Mouse (Mus musculus): ENCODE measurements around the gene Cblb. TPM values are rescaled to one million over a fixed set of nuclear protein-coding genes. Genes with fewer than 3 reads are reported as not detected.

Gene Cblb
- polyA plus RNA-seq, 1 experiment from 2014 or later = 28.9 TPM

GRCm38 (mm10) chr16:52124974-52125373, 93.9 kb downstream of the Cblb start:
- Histone ChIP-seq H3K4me1 (peaks cover 9% of the 10 kb centered on the region), H3K9me3 (no peaks in the 10 kb centered on the region), H3K36me3 (replicated peaks) (peaks cover 40% of the 10 kb centered on the region), H3K4me3 (no peak overlapping the region), H3K27ac (replicated peaks) (no peak overlapping the region), H3K27me3 (replicated peaks; ENCODE audit: low read depth, poor library complexity, severe bottlenecking) (no peaks in the 10 kb centered on the region)
- no peak for DNase-seq (ENCODE audit: low spot score)

DNA sequence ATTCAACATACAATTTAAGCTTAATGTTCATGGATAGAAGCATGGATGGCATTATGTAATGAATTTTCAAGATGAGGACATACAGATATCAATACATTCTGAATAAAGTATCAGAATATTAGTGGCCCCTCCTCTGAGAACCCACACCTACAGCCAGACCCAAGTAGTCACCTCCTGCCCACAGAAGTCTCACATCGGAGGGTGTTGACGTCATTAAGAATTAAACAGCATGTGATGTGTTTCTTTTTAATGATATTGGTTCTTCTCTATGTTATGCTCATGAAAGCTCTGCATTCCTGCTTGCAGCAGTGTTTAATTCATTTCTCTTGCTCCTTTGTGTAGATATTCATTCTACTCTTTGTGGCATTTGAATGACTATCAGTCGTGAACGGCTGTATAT, 94.9 kb downstream of the Cblb start:
- H3K4me1 ChIP-seq = peaks cover 3% of the 10 kb centered on the region
- no peaks in the 10 kb centered on the region for H3K27me3 ChIP-seq (replicated peaks; ENCODE audit: low read depth, poor library complexity, severe bottlenecking)
- H3K27ac ChIP-seq (replicated peaks) = no peak overlapping the region
- no peak for DNase-seq (ENCODE audit: low spot score)
- H3K9me3 ChIP-seq = no peaks in the 10 kb centered on the region
- H3K4me3 ChIP-seq = no peak overlapping the region
- WGBS = 95% methylated on average over 4 of the region's 4 CpGs
- peaks cover 42% of the 10 kb centered on the region for H3K36me3 ChIP-seq (replicated peaks)

DNA sequence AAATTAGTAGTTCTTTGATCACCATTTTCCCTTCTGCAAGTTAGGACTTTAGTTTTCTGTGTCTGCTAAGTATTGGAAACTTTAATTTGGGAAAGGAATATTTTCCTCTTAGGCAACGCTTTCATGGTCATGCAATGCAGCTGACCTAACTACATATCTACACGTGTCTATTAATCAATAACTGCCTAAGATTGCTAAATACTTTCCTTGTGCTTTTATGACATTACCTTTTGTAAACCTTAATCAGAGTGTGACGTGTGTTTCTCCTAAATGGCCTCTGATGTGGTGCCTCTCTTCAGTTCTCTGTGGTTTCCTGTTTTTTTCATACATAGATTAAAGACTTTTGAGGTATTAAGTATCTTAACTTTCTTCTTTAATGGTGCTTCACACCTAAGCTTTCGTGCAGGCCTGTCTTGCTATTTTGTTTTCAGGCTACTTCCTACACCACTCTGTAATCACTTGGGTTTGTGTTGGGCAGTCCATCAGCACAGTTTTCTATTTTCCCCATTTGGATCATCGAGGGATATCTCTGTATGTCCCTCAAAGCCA, 98.4 kb downstream of the Cblb start:
- H3K27ac ChIP-seq (replicated peaks) = no peak overlapping the region
- peaks cover 30% of the 10 kb centered on the region for H3K36me3 ChIP-seq (replicated peaks)
- peaks cover 15% of the 10 kb centered on the region for H3K4me1 ChIP-seq
- DNase-seq (ENCODE audit: low spot score) = no peak
- no peaks in the 10 kb centered on the region for H3K9me3 ChIP-seq
- WGBS = 87% methylated on average over 5 of the region's 5 CpGs
- no peak overlapping the region for H3K4me3 ChIP-seq
- no peaks in the 10 kb centered on the region for H3K27me3 ChIP-seq (replicated peaks; ENCODE audit: low read depth, poor library complexity, severe bottlenecking)

DNA sequence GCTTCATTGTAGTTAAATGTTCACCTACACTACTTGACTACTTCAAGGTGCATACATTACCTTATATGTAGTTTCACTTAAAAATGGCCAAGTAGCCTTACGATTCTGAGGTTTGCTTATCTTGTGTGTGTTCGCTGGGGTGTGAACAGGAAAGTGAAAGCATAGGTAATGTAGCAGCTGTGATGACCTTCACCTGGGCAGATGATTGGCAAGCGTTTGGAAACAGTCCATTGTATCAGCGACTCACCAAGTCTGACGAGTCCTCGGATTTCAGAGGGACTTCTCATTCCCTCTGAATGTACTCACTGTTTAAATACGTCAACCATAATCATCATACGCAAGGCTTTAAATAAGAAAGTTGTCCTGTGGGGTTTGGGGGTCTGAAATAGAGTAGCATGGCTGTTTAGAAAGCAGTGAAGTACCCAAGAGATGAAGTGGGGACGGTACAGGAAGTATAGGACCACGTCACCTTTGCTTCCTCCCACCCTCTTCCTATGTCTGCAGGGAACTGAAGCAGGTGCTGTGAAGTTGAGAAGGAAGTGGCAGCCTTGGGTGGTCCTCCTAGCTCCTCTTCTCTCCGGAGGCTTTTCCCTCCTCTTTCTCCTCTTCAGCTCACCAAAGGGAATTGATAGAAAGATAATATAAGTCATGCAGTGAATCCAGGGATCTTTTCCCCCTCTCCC, 101.9 kb downstream of the Cblb start:
- no peak overlapping the region for H3K4me3 ChIP-seq
- no peaks in the 10 kb centered on the region for H3K9me3 ChIP-seq
- WGBS = 84% methylated on average over 11 of the region's 11 CpGs
- peaks cover 41% of the 10 kb centered on the region for H3K36me3 ChIP-seq (replicated peaks)
- no peaks in the 10 kb centered on the region for H3K27me3 ChIP-seq (replicated peaks; ENCODE audit: low read depth, poor library complexity, severe bottlenecking)
- H3K27ac ChIP-seq (replicated peaks) = no peak overlapping the region
- DNase-seq (ENCODE audit: low spot score) = no peak
- peaks cover 24% of the 10 kb centered on the region for H3K4me1 ChIP-seq

DNA sequence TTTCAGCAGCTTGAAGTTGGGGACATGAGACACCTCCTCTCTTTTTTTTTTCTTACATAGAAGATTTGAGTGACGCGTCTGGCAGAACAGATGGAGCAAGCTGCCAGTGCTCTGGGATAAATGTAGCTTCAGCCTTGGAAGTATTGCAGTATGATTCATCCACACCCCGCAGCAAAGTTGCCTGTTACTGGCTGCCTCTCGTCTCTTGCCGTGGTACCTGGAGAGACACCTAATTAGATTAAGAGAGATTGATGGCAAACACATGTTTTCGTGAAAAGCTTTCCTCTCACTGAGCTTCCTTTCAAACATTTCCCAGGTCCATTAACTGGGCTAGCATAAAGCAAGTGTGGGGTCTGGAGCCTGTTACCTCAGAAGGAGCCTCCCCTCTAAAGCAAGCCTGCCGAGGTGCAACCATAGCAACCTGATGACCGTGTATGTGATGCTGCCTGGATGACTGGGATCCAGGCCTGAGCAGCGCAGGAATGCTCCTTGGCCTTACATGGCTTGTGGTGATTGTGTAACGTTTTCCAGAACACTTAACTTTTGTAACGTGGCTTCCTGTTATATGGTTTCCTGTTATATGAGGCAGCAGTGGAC, 103.7 kb downstream of the Cblb start:
- peak; percentile 68 for DNase-seq (ENCODE audit: low spot score)
- Histone ChIP-seq H3K27me3 (replicated peaks; ENCODE audit: low read depth, poor library complexity, severe bottlenecking) (no peaks in the 10 kb centered on the region), H3K36me3 (replicated peaks) (peaks cover 44% of the 10 kb centered on the region), H3K4me1 (peaks cover 24% of the 10 kb centered on the region), H3K9me3 (no peaks in the 10 kb centered on the region), H3K4me3 (no peak overlapping the region), H3K27ac (replicated peaks) (no peak overlapping the region)
- WGBS = 47% methylated on average over 11 of the region's 11 CpGs

GRCm38 (mm10) chr16:52135689-52136390, 104.8 kb downstream of the Cblb start:
- Histone ChIP-seq H3K36me3 (replicated peaks) (peaks cover 47% of the 10 kb centered on the region), H3K4me1 (peaks cover 24% of the 10 kb centered on the region), H3K9me3 (no peaks in the 10 kb centered on the region), H3K27me3 (replicated peaks; ENCODE audit: low read depth, poor library complexity, severe bottlenecking) (no peaks in the 10 kb centered on the region), H3K4me3 (no peak overlapping the region), H3K27ac (replicated peaks) (no peak overlapping the region)
- 87% methylated on average over 9 of the region's 9 CpGs for WGBS
- no peak for DNase-seq (ENCODE audit: low spot score)

DNA sequence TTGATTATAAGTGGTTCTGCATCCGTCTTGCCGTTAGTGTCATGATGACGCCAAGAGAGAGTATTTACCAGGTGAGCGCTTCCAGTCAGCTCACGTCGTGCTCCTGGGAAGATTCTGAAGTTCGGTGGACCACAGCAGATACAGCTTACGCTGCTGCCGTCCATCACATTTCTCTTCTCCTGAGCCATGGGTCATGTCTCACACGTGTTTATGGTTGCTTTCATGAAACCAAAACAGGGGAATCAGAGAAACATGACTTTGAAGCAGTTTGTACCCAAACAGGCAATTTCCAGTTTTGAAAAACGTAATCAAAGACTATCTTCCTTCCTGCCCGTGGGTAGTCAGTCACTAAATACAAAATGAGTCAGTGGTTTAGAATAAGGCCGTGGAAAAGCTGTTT, 112.1 kb downstream of the Cblb start:
- H3K27me3 ChIP-seq (replicated peaks; ENCODE audit: low read depth, poor library complexity, severe bottlenecking) = no peaks in the 10 kb centered on the region
- DNase-seq (ENCODE audit: low spot score) = no peak
- 94% methylated on average over 13 of the region's 13 CpGs for WGBS
- H3K36me3 ChIP-seq (replicated peaks) = peaks cover 63% of the 10 kb centered on the region
- H3K4me3 ChIP-seq = no peak overlapping the region
- no peaks in the 10 kb centered on the region for H3K4me1 ChIP-seq
- H3K27ac ChIP-seq (replicated peaks) = no peak overlapping the region
- no peaks in the 10 kb centered on the region for H3K9me3 ChIP-seq

DNA sequence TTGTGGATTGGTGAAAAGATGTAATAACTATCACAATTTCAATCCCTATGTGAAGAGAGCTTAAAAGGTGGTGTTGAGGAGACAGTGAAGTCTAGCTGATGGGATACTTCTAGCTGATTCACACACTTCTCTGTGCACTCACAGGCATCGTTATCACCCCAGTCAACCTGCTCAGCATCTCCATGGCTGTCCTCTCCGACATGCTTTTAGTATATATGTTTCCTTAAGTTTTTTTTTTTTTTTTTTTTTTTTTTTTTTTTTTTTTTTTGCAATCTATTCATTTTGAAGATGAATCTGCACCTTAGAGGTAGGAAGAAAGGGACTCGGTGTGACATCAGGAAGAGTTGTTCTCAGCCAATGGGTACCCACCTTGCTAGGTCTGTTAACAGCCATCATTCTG, 112.8 kb downstream of the Cblb start:
- 93% methylated on average over 3 of the region's 3 CpGs for WGBS
- Histone ChIP-seq H3K4me1 (no peaks in the 10 kb centered on the region), H3K27me3 (replicated peaks; ENCODE audit: low read depth, poor library complexity, severe bottlenecking) (no peaks in the 10 kb centered on the region), H3K9me3 (no peaks in the 10 kb centered on the region), H3K36me3 (replicated peaks) (peaks cover 69% of the 10 kb centered on the region), H3K4me3 (no peak overlapping the region), H3K27ac (replicated peaks) (no peak overlapping the region)
- no peak for DNase-seq (ENCODE audit: low spot score)

GRCm38 (mm10) chr16:52144792-52145191, 113.8 kb downstream of the Cblb start:
- H3K36me3 ChIP-seq (replicated peaks) = peaks cover 63% of the 10 kb centered on the region
- DNase-seq (ENCODE audit: low spot score) = no peak
- no peak overlapping the region for H3K27ac ChIP-seq (replicated peaks)
- WGBS = 94% methylated on average over 5 of the region's 5 CpGs
- H3K4me1 ChIP-seq = no peaks in the 10 kb centered on the region
- no peak overlapping the region for H3K4me3 ChIP-seq
- H3K9me3 ChIP-seq = no peaks in the 10 kb centered on the region
- no peaks in the 10 kb centered on the region for H3K27me3 ChIP-seq (replicated peaks; ENCODE audit: low read depth, poor library complexity, severe bottlenecking)

DNA sequence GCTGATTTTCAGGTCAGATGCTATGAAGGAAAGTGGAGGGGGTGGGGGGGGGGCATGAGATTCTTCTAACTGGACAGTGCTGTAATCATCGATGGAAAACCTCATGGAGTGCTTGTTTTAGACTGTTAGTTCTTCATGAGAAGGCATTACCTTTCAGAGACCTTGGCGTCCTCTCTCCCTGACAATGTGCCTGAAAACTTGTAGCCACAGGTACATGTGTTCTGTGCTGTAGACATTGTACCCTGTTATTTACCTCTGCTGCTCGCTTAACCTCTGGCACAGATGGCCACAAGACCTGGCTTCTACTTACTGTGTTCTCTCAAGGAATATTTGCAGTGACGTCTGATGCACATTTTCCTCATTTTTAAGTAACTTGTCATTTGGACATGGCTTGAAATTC, 114.5 kb downstream of the Cblb start:
- Histone ChIP-seq H3K36me3 (replicated peaks) (peaks cover 60% of the 10 kb centered on the region), H3K4me1 (no peaks in the 10 kb centered on the region), H3K27ac (replicated peaks) (no peak overlapping the region), H3K27me3 (replicated peaks; ENCODE audit: low read depth, poor library complexity, severe bottlenecking) (no peaks in the 10 kb centered on the region), H3K9me3 (no peaks in the 10 kb centered on the region), H3K4me3 (no peak overlapping the region)
- no peak for DNase-seq (ENCODE audit: low spot score)
- WGBS = 90% methylated on average over 4 of the region's 4 CpGs

DNA sequence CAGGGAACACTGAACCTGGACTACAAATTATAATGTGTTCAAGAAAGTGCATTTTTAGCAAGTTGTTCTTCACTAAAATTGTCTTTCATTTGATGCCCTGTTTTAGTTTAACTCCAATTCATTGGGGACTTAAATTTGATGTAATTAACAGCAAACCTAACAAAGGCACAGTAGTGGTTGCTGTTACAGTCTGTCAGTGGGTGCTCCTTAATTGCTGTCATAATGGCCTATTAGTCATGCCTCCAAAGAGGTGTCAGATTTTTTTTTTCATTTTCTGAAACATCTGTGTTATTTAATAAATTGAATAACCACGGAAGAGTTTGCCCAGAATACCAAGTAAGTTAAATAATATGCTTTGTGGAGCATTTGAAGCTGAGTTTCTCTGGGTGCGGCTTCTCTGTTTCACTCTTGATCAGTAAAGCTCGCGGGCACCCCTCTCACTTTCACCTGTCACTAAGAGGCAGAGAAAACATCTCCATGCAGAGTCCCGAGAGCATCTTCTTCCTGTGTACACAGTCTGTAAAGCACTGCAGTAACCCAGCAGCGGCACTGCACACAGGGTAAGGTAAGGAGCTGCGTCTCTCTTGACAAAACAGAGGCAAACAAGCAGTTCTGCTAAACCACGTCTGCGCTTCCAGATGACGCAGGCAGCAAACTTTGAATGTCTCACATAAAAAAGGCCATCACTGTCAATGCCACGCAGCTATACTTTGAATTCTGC, 116.1 kb downstream of the Cblb start:
- WGBS = 92% methylated on average over 11 of the region's 11 CpGs
- DNase-seq (ENCODE audit: low spot score) = no peak
- H3K36me3 ChIP-seq (replicated peaks) = peaks cover 58% of the 10 kb centered on the region
- no peak overlapping the region for H3K27ac ChIP-seq (replicated peaks)
- no peaks in the 10 kb centered on the region for H3K4me1 ChIP-seq
- H3K4me3 ChIP-seq = no peak overlapping the region
- no peaks in the 10 kb centered on the region for H3K27me3 ChIP-seq (replicated peaks; ENCODE audit: low read depth, poor library complexity, severe bottlenecking)
- no peaks in the 10 kb centered on the region for H3K9me3 ChIP-seq

DNA sequence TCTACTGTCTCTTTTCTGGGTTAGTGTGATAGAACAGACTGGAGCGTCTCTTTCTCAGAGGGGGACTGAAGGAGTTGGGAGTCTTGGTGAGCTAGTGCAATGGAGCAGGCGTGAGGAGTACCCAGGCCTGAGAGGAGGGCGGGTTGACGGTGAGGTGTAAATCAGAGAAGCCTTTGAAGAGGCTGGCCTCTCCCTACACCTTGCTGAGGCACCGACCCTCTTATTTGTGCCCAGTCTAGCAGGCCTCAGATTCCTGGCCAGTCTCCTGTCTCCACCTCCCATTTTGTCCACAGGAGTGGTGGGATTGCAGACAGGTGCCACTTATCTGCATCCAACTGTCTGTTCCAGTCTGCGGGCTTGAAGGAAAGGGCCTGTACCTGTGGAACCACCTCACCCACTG, 117.0 kb downstream of the Cblb start:
- H3K4me1 ChIP-seq = no peaks in the 10 kb centered on the region

More for the DNA sequence above, 117.0 kb downstream of the Cblb start:
- Histone ChIP-seq H3K4me3 (no peak overlapping the region), H3K27me3 (replicated peaks; ENCODE audit: low read depth, poor library complexity, severe bottlenecking) (no peaks in the 10 kb centered on the region), H3K27ac (replicated peaks) (no peak overlapping the region), H3K9me3 (no peaks in the 10 kb centered on the region), H3K36me3 (replicated peaks) (peaks cover 58% of the 10 kb centered on the region)
- DNase-seq (ENCODE audit: low spot score) = no peak
- WGBS = 91% methylated on average over 6 of the region's 6 CpGs

Data from embryonic facial prominence, embryonic 10.5 days (tissue).